Mouse (Mus musculus) adrenal gland (tissue): ENCODE data around the gene Rsph14.

ENCODE experiments used
- intact Hi-C: fragments of 180-260 bp; cut with DNase I; formaldehyde crosslinking; loops from one replicate; pipeline ENCODE4 v1.15.1; 2025
- long read RNA-seq, 2 experiments: library from polyadenylated mRNA; unstranded; transcript quantifications; one replicate each; pipeline ENCODE4 v2.0.0; 2020; ENCODE audit warnings: borderline replicate concordance in 1 of 2; ENCODE audit not compliant: insufficient replicate concordance in 1 of 2

Rsph14 gene
- long read RNA-seq, experiment 1 = 0 reads
- long read RNA-seq, experiment 2, partial matches to known transcripts = 1 of 1 reads
- long read RNA-seq, experiment 2, other reads (novel, unspliced or antisense) = 0 of 1 reads

DNA sequence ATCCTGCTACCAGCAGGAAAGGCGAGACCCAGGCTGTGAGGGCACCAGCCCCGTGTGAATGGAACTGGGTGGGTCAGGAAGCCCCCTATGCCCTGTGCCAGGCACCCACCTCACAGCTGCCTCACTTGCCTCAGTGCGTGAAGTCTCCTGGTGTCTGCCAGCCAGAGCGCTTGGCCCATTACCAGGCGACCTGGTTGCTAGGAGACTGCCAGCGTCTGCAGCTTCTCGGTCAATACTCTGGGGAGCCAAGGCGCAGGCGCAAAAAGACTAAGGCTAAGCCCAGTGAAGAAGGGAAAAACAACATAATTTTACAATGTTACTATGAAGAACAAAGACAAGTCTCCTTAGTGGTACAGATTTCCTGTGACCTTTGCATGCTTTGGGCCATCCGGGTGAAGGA lies at the start of gene Rsph14:
Rsph14 (minus strand) TSS at position 192 of the 400 bp plus-strand sequence.
- intact Hi-C loops = no loop called here

DNA sequence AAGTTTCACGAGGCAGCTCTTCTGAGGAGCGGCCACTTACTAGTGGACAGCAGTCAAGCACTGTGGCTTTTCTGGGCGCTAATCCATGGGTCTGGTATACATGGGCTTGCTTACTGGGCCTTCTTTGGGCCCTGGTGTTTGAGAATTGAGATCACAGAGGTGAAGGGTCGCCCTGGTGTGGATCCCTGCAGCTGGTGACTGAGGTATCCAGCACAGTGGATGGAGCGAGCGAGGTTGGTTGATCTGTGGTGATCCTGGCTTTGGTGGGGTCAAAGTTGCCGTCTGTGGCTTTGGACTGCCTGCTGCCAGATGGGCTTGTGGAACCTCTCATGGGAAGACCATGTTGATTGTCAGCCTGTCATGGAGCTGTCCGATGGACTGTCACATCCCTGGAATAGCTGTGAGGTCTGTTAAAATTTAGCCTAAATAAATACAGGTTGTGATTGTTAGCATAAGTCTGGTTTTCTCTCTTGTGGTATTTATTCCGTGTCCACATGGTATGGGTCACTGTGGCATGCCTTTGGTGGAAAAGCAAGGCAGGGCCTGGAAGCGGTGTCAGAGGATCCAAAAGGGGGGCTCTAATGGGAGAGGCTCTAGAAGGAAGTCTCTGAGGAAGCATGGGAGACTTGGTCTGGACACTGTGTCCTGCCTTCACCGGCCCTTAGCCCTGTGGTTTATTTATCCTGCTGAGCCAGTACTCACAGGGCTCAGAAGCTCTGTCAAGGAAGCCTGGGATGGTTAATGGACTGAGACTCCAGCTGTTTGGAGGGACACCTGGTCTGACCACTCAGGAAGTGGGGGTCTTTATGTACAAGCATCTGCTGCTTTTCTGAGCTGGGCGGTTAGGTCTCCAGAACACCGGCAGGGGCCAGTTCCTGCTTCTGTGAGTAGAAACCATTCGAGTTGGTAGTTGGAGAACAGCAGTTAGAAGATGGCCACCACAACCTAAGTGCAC lies 46.1 kb upstream of the Rsph14 start:
- intact Hi-C loops = no loop called here

DNA sequence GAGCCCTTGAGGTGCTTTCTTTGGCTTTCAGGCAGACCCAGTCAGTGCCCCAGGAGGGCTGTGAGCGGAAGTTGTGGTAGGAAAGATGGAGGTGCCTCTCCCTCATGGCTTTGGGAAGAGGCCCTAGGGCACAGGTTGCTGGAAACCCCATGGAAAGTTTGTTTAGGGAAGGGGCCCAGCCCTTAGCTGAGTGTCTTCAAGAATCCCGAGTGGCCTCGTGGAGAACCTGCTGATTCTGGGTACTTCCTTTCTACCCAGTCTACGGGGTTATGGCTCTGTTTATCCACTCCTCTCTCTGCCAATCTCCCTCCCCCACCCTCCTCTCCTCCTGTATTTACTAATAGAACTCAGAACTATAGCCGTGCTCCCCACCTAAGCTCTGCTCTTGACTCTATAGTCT lies 43.3 kb upstream of the Rsph14 start:
- intact Hi-C loops = no loop called here

DNA sequence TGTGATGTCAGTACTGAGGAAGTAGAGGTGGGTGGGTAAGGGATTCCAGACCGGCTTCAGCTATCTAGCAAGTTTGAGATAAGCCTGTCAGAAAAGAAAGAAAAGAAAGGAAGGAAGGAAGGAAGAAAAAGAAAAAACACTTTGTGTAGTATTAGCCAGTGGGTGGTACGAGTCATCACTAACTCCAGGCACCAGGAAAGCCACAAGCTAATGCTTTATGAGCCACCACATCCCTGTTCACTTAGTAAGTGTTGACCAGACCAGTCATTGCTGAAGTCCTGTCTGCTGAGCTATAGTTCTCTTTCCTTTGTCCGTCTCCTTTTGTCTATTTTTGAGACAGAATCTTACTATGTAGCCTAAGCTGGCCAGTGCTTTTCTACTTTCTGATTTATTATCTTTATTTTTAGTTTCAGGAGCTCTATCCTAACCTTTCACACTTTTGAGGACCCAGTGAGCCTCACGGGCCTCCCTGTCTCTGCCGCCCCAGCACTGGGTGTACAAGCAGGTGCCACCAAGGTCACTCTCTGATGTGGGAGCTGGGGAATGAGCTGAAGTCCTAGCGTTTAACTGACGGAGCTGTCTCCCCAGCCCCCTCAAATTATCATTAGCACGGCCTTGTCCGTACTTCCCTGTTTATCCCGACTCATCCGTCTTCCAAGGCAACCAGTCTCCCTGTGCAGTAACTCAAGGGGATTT lies 38.0 kb upstream of the Rsph14 start:
- intact Hi-C loops = no loop called here

DNA sequence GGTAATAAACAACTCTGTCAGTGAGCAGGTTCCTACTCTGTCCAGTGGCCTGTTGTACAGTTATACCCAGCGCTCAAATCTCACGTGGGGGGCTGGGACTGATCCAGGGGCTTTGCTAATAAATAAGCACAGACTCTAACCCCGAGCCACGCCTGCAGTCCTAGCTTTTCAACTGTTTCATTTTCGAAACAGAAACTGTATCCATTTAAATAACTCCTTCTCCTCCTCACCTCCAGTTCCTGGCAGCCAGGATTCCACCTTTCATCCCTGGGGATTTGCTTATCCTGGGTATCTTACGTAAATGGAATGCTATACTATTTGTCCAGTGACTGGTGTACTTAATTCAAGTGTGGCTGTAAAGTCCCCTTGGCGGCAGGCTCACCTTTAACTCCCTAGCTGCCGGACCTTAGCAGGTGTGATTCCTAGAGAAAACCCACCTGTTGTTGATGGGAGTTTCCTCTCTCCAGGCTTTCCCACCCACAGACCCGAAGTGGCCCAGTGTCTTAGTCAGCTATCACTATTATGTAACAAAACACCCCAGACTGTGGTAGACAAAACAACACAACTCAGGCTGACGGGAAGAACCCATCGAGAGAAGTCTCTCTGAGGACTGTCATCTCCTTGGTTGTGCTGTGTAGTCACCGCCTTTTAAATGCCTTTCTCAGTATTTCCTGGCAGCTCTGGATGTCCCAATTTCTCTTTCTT lies 36.4 kb upstream of the Rsph14 start:
- intact Hi-C loops = no loop called here

DNA sequence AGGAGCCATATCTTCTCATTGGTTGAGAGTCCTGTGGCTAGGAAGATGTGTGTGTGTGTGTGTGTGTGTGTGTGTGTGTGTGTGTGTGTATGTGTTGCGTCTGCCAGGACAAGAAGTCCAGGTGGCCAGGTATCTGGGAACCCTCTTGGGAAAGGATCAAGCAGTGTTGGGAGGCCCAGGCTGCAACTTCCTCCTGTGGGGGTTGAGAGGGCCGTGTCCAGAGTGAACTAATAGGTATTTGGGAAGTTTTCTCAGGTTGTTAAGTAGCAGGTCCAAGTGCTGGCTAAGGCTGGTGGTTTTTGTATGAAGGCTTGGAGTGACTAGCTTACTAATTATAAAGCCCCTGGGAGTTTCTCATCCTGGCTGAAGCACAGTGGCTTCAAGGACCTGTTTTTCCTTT lies 35.7 kb upstream of the Rsph14 start:
- intact Hi-C loops = no loop called here

DNA sequence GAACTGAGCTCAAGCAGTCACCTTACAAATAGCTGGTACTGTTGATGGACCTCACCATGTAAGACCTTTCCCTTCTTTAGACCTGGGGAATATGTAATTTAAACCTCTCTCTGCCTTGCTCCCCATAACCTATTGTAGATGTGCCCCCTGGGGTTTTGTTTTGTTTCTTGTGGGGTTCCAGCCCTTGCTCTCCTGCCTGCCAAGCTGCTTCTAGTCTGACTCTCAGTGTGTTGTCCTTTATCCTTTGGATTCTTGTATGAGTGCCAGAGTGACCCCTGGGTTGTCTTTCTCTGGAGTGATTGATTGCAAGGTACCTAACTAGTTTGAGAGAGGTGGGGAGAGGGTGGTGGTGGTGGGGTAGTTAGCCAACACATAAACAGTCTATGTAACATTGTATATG lies 35.1 kb upstream of the Rsph14 start:
- intact Hi-C loops = no loop called here

DNA sequence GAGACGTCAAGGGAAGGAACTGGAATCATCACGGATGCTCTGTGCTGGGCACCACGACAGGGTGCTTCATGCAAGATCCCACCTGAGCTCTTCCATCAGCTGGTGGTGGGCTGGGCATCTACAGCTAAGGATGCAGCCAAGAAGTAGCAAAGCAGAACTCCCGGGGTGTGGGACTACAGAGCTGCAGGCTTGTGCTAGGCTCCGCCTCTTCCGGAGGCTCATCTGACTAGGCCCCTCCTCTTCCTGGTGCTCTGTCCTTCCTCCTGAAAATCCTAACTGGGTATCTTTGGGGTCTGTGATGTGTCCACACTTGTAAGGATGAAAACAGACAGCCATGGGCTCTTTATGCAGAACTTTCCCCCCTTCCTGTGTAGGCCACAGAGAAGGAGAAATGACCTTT lies 33.3 kb upstream of the Rsph14 start:
- intact Hi-C loops = no loop called here

DNA sequence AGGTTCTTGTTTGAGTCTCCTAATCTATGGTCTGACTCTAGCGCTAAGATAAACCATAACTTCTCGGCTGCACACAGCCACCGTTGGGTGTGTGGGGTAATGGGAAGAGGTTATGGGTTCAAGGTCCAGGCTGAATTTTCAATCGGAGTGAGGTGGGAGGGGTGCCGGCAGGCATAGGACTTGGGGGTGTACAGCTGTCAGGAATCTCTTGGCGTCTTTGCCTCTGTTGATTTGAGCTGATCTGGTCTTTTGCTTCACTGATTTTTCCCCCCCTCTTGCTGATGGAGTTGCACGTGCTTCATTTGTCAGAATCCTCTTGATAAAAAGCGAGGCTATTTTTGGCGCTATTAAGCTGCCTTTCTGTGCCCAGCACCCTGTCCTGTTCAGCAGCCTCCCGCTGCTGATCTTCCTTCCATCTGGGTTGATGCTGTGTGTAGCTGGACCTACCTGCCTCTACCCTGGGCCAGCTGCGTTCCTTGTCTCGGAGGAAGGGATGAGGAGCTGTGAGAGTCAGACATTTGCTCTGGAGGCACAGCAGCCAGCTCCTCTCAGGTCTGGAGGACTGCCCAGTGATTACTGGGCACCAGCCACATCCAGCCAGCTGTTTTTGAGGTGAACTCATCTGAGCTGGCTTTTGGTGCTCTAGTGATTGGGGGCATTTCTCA lies 31.0 kb upstream of the Rsph14 start:
- intact Hi-C loops = loop anchor here (5.0 kb wide), 1 partner anchor 49 kb away; no protein-coding TSS in a partner anchor

DNA sequence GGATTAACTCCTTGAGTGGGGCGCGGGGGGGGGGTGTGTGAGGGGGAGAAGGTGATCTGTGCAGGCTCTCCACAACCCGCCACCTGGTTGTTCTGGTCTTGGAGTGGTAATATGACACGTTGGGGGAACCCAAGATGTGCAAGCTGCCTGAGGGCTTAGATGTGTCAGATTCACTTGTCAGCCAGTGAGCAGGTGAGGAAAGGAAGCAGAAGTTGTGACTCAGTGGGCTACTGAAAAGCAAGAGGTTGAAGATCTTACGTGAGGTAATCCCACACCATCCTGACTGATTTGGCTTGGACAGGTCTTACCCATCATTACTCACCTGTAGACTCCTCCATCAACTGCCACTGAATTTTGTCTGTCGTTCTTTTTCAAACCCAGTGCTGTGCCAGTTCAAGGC lies 30.2 kb upstream of the Rsph14 start:
- intact Hi-C loops = loop anchor here (5.0 kb wide), 1 partner anchor 50 kb away; no protein-coding TSS in a partner anchor

DNA sequence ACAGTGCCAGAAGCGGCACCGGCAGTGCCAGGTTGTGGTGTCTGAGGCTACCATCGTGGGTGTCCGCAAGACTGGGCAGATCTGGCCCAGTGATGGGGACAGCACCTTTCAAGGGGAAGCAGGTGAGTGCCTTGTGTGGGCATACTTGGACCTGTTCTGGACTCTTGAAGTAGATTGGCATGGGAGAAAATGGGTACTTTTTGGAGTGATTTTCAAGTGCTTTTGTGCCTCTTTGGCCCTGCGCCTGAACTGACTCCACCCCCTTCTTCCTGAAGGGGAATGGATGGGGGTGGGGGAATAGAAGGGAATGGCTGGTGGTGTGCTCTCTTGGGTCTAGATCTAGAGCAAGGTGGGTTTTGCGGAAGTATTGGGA lies 29.8 kb upstream of the Rsph14 start:
- intact Hi-C loops = loop anchor here (5.0 kb wide), 1 partner anchor 50 kb away; no protein-coding TSS in a partner anchor

DNA sequence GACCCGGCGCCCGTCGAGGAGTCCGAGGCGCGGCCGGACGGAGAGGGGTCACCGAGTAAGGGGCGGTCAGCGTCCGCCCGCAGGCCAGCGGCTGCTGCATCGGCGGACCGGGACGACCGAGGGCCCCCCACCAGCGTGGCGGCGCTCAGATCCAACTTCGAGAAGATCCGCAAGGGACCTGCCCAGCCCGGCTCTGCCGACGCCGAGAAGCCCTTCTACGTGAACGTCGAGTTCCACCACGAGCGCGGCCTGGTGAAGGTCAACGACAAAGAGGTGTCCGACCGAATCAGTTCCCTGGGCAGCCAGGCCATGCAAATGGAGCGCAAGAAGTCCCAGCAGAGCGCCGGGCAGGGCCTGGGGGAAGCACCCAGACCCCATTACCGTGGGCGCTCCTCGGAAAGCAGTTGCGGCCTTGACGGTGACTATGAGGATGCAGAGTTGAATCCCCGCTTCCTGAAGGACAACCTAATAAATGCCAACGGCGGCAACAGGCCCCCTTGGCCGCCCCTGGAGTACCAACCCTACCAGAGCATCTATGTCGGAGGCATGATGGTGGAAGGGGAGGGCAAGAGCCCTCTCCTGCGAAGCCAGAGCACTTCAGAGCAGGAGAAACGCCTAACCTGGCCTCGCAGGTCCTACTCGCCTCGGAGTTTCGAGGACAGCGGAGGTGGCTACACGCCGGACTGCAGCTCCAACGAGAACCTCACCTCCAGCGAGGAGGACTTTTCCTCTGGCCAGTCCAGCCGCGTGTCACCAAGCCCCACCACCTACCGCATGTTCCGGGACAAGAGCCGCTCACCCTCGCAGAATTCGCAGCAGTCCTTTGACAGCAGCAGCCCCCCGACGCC lies 29.2 kb upstream of the Rsph14 start:
- intact Hi-C loops = loop anchor here (5.0 kb wide), 1 partner anchor 51 kb away; no protein-coding TSS in a partner anchor

DNA sequence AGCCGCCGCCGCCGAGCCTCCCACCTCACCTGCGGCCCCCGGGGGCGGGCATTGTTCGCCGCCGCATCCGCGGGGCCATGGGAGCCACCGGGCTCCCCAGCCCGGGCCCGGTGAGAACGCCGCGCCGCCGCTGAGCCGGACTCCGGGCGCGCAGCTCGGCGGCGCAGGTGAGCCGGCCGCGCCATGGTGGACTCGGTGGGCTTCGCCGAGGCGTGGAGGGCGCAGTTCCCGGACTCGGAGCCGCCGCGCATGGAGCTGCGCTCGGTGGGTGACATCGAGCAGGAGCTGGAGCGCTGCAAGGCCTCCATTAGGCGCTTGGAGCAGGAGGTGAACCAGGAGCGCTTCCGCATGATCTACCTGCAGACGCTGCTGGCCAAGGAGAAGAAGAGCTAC lies 28.5 kb upstream of the Rsph14 start:
- intact Hi-C loops = loop anchor here (5.0 kb wide), 1 partner anchor 51 kb away; no protein-coding TSS in a partner anchor

DNA sequence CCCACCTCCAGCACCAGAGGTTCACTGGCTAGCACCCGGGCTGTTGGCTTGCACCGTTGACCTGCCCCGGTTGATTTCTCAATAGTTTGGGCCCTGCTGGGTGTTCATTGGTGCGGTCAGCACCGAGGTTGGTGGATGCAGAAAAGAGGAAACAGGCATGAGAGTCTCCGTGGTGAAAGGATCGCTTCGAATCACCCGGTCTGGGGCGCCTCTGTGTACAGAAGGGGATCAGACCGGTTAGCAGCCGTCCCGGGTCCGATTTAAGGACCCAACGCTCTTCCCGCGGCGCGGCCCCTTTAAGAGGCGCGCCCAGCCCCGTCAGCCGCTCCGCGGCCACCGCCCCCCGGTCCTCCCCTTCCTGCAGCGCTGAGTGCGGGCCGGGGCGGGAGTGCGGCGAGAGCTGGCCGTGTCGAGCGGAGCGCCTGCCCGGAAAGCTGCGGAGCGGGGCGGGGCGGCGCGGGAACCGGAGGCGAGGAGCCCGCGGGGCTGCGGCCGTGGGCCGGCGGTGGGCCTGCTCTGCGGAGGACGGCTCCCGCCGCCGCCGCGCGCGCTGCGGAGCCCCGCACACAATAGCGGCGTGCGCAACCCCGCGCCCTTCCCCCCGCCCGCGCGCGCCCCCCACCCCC lies 27.9 kb upstream of the Rsph14 start, which contains the start of gene Bcr:
Bcr (plus strand) TSS at position 376 of the 626 bp plus-strand sequence.
- intact Hi-C loops = loop anchor here (5.0 kb wide), 1 partner anchor 52 kb away; no protein-coding TSS in a partner anchor

DNA sequence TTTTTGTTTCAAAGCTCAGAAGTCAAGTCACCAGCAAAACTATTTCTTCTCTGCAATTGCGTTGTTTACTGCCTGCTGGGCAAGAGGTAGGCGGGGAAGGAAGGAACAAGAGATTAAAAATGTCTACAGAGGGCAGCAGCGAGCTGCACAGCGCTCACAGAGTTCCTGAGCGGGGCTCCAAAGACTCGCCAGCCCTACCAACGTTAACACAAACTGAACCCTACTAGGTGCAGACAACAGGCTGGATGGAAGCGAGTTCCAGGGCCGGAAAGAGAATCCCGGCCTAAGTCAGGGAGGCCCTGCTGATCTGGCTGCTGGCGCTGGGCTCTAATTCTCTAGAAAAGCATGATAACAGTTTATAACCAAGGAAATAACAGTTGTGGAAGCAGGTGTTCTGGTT lies 27.0 kb upstream of the Rsph14 start:
- intact Hi-C loops = loop anchor here (1.0 kb wide), 1 partner anchor 92 kb away; no protein-coding TSS in a partner anchor

DNA sequence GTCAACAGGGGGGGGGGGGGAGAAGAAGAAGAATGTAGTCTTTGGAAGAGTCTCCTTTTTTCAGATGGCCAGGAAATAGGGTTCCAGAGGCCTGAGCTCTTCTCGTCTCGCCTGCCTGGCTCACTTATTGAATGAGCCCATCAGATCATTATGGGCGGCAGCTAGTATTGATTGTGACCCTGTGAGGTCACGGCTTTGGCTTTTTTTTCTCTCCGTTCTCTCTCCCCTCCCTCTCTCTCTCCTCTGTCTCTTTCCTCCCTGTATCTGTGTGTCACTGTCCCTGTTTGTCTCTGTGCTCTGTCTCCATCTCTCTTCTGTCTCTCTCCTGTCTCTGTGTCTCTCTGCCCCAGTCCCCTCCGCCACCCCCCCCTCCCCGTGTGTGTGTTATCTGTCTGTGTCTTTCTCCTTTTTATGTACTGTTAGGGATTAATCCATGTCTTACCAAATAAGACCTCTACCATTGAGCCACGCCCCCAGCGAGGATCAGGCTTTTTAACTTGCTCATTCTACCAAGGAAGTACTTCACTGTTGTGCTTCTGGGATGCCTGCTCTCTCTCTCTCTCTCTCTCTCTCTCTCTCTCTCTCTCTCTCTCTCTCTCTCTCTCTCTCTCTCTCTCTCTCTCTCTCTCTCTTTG lies 26.5 kb upstream of the Rsph14 start:
- intact Hi-C loops = loop anchor here (1.0 kb wide), 1 partner anchor 92 kb away; no protein-coding TSS in a partner anchor

DNA sequence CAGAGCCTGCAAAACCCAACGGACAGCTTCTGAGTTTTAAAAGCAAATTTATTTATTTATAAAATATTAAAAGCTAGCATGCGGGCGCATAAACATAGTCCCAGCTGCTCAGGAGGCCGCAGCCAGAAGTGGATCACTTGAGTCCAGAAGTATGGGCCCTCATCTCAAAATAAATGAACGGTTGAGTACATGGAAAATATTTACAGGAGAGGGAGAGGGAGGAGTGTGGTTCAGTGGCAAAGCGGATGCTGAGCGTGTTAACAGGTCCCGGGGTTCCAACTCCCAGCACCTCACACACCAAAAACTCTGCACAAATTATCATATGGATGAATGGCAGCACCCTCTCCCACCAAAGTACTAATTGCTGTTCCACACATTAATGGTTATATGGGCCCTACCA lies 25.9 kb upstream of the Rsph14 start:
- intact Hi-C loops = no loop called here

DNA sequence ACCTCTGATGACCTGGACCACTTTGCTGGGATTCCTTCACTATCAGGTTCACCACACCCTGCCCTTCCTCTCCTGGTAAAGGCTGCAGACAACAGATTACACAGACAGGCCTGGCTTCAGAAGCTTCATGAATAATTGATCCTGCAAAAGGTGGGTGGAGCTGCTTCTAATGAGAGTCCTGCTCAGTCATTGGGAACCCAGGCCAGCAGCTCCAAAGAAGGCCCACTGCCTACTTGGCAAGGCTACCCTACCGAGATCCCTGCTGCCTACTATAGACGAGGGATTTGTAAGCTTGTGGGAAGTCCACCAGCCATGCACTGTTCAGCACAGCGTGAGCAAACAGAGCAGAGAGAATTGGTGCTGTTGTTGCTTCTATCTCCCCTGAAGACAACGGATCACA lies 23.9 kb upstream of the Rsph14 start:
- intact Hi-C loops = no loop called here

DNA sequence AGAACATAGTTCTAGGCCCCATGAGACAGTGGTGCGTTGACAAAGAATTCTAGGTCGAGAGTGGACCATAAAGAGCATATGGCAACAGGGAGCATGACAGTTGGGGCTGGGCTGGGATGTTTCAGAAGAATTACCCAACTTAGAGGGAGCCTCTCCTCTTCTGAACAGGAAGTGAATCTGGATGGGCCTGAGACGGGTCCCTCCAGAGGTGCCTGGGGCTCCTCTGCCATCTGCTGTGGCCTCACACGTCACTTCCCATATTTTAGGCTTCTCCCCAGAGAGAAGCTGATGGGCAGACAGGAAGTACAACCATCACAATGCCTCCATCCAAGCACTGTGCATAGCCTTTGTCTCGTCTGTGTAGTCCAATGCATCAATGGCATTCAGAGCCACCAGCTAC lies 23.3 kb upstream of the Rsph14 start:
- intact Hi-C loops = no loop called here
